Mouse (Mus musculus) frontal cortex, postnatal 25 days (tissue): ENCODE measurements around the gene Skp2.

Experiments used
- DNase-seq, 2 experiments: peaks; one replicate each; pipeline ENCODE4 v3.0.0; 2022; ENCODE audit warnings: low spot score in 2 of 2

Gene Skp2

DNA sequence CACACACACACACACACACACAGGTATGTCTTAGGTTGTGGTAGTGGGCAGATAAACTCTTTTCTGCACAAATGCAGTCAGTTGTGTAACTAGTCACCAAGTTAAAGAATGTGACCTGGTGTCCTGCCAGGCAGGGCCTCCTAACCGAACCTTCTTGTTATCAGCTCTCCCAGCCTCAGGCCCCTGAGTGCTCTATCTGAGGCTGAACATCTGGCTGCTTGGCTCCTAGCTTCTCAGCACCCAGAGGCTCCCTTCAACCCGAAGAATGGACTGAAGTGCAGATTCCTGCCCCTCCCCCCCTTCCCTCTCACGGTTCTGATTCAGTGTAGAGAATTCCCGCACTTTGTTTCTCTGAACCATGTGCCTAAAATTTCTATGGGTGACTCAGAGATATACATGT is 80.6 kb downstream of the Skp2 start:
- DNase-seq: no peak

DNA sequence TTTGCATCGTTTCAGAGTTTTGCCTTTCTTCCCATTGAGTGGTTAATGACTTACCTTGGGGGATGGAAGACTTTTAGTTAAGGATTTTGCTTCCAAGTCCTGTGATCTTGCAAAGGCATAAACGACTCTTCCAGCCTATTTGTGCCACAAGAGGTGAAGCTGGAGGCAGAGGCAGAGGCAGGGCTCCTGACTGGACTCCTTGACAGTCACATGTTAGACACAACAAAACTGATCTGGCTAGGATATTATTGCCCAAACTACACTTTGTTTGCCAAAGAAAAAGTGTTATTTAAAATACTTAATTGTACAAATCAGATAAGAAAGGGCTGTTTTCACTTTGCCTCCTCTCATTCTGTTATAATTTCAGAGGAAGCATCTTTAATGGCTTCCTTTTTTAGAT is 81.1 kb downstream of the Skp2 start:
- no peak for DNase-seq

DNA sequence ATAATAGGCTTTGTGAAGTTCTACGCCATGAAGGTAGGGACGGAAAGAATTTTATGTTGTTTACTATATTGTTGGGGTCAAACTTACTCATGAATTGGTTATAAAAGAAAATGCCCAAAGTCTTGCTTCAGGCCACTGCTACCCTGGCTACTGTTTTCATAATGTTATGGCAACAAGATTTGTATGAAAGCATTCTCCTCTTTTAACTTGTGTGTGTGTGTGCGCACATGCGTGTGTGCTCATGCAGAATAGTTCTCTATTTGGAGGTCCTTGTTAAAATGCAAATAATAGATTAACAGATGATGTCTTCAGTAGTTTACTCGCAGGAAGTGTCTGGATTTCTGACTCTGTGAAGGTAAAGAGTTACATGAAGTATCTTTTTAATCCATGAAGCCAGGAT is 81.5 kb downstream of the Skp2 start:
- DNase-seq: no peak

GRCm38 (mm10) chr15:9073067-9073608 is 82.1 kb downstream of the Skp2 start:
- no peak for DNase-seq

- no peak for DNase-seq
These were observed 82.6 kb downstream of the Skp2 start for GRCm38 (mm10) chr15:9072630-9073029.

DNA sequence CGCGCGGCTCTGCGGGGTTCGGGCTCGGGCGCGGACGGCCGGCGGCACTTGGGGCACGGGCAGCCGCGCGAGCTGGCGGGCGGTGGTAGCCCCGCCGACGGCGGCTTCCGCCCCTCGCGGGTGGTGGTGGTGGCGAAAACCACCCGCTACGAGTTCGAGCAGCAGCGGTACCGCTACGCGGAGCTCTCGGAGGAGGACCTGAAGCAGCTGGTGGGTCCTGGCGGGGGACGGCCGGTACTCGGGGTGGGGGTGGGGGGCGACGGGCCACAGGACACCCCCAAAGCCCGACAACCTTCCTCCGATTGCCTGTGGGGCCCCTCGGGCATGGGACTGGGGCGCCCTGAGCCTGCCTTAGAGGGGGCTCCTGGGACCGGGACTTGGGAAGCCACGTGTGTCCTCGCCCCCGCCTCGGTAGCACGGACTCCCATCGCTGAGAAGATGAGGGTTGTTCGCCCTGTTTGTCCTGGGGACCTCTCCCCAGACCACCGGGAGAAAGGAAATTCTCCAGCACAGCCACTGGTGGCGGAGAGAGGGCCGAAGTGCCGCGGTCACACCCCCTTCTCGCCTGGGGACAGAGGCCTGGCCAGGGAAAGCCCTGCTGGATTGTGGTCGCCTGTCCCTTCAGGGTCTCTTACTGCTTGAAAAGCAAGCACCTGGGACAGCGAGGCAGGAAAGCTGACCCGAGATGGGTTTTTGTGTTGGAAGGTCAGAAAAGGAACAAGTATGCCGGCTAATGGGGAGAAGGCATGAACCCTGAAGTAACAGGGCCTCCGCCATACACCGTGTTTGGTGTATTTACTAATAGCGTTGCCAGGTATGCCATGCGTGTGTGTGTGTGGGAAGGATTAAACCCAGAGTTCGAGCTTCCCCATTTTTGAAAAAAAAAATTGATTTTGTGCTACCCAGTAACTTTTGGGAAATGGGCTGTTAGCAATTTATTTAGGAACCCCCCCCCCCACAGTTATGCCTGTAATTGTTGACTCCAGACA is 83.4 kb downstream of the Skp2 start:
- no peak for DNase-seq

- DNase-seq: peak; percentile 96
These were observed 84.2 kb downstream of the Skp2 start, which contains the start of gene Nadk2 for GRCm38 (mm10) chr15:9070912-9071555. Nadk2 (plus strand) TSS chr15:9071260.

DNA sequence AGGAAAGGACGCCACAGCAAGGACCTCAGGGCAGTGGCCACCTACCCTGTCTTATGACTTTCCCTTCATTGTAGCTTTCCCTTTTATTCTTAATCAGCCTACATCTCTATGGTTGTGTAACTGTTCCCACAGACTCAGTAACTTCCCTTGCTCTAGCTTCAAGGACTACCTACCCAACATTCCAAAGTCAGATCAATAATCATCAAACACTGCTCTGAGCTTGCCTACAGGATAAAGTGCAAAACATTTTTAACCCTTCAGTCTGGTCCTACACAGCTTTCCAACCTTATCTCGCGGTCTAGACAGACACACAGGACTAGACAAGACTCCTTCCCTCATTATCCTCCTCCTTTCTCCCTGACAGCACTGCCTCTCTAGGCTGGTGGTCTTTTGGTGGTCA is 84.9 kb downstream of the Skp2 start:
- DNase-seq: no peak

GRCm38 (mm10) chr15:9068881-9069280 is 86.3 kb downstream of the Skp2 start:
- no peak for DNase-seq
